Mouse (Mus musculus) layer of hippocampus, adult 9-10 months (tissue): Measurements from ENCODE around the gene 4930404N11Rik.

Source experiments
- DNase-seq: peaks from one replicate; pipeline ENCODE4 v3.0.0; 2022; ENCODE audit warnings: low spot score

Gene 4930404N11Rik

DNA sequence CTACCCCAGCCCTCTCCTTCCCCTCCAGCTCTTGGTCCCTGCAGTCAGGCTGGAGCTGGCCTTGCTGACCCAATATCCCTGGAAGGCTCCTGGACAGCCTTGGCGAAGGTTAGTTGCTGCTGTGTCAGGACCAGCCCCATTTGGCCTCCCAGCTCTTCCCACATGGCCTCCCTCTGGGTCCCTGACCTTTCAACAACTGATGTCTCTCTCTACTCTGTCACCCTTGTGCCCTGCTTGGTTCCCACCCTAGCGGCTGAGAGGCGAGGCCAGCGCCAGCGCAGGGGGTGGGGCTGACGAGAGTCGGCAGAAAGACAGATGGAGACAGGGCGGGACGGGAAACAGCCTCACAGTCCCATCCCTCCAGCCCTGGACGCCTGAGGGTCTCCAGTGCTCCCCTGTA, 37.2 kb downstream of the 4930404N11Rik start, which contains the start of gene Tbxa2r:
TSS of gene Tbxa2r (plus strand) at position 346 of the 400 bp plus-strand sequence.
- DNase-seq: no peak

DNA sequence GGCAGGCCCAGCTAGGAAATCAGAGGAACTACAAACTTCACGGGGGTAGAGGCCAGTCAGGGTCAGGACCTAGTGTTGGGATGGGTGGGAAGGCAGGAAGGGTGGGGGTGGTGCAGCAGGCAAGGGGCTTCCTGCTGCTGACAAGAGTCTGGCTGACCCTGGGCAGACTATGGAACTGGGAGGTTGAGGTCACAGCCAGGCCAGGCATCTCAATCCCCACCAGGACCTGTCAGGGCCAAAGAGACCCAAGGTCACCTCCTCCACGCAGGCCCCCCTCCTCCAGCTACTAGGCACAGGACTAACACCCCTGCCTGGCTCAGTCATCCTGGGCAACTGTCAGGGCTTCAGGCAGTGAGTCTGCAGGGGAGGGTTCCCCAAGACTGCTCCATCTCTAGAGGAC, 37.7 kb downstream of the 4930404N11Rik start:
- DNase-seq: no peak

DNA sequence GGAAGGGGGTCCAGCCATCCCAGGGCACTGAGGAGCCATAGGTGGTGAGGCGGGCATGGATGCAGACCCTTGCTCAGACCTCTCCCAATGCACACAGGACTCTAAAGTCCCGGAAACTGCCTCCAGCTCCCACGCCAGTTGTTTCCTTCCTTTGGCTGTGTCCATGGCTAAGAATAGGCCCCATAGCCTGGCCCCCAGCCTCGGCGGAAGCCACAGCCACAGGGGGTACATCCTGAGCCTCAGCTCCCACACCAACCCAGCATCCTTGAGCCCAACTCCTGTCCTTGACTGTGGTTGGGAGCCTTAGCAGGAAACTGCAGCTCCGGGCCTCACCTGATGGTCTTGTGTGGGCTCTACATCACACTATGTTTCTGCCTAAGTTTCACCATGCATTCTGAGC, 38.8 kb downstream of the 4930404N11Rik start:
- DNase-seq: no peak

DNA sequence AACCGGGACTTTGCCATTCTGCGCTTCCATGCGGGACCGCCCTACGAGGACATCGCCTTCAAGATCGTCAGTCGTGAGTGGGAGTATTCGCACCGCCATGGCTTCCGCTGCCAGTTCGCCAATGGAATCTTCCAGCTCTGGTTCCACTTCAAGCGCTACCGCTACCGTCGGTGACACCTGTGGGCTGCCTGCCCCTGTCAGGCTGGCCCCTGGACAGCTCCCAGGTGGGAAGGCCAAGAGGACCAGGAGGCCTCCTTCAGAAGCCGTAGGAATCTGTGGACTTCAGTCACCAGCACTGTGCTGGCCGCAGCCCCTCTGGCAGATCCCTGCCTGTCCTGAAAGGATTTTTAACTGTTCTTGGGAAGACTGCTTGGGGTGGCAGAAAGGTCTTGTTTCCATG, 39.8 kb downstream of the 4930404N11Rik start:
- DNase-seq: no peak

DNA sequence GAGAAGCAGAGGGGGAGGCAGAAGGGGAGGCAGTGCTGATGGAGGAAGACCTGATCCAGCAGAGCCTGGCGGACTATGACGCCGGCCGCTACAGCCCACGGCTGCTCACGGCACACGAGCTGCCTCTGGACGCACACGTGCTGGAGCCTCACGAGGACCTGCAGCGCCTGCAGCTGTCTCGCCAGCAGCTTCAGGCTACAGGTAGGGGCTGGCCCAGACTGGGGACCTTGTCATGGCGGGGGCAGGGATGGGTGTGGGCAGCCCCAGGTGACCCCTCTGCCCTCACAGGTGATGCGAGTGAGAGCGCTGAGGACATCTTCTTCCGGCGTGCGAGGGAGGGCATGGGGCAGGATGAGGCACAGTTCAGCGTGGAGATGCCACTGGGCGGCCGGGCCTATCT, 40.4 kb downstream of the 4930404N11Rik start:
- no peak for DNase-seq

DNA sequence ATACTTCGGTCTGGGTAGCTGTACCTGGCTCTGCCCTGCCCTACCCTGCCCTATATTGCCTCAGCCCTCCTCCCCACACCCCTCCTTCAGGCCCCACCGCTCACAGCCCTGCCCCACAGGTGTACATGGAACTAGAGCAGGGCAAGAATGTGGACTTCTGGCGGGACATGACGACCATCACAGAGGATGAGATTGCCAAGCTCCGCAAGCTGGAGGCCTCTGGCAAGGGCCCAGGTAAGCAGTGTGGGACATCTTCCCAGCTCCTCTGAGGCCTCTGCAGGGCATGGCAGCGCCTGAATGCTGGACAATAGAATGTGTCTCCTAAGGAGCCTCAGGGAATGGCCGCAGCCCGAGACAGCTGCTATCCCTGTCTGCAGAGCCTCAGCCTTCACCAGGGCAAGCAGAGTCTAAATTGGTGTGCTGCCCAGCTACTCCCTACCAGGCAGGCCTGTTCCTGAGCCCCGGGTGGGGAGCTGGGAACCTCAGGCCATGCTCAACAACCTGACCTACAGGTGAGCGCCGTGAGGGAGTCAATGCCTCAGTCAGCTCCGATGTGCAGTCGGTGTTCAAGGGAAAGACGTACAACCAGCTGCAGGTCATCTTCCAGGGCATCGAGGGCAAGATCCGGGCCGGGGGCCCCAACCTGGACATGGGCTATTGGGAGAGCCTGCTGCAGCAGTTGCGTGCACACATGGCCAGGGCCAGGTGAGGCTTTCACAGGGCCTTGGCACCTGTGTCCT, 41.7 kb downstream of the 4930404N11Rik start:
- no peak for DNase-seq

DNA sequence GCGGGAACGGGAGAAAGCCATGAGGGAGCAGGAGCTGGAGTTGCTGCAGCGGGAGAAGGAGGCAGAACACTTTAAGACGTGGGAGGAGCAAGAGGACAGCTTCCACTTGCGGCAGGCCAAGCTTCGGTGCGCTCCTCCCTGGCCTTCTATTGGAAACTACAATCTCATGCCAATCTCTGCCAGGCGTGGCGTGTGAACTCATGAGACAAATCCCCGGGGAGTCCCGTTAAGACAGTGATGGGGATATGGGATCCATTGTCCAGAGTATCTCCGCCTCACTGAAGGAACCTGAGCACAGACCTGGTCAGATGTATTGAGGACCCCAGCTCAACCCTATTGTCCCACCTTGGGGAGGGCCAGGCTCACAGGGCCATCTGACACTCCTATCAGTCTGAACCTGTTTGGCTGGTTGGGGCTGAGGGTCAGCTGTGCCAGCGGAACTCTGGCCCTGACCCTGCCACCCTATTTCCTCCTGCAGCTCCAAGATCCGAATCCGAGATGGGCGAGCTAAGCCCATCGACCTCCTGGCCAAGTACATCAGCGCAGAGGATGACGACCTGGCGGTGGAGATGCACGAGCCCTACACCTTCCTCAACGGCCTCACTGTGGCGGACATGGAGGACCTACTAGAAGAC, 42.4 kb downstream of the 4930404N11Rik start:
- DNase-seq: no peak

DNA sequence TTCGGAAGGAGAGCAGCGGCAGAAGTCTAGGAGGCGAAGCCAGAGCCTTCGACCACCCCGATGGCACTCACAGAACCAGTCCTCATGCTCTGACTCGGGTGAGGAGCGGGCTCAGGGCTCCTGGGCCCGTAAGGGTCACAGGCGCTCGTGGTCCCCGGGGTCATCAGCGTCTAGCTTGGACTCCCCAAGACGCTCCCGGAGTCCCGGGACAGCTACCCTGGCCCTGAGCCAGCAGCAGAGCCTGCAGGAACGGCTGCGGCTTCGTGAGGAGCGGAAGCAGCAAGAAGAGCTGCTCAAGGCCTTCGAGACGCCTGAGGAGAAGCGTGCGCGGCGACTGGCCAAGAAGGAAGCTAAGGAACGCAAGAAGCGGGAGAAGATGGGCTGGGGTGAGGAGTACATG, 43.2 kb downstream of the 4930404N11Rik start:
- DNase-seq: no peak

DNA sequence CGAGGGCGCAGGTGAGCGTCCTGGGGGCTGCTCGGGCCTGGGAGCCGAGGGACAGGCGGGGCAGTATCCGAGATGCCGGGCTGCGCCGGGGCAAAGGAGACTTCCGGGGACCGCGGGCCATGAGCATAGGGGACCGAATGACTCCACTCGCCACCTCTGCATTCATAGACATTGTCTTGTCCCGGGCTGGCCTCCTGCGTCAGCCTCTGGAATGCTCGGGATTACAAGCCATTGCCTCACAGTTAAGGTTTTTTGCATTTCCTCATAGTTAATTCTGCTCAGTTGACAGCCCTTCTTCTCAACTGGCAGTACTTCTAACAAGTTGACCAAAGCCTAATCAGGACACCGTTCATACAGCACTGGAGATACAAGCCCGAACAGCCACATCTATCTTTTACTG, 44.2 kb downstream of the 4930404N11Rik start:
- no peak for DNase-seq

DNA sequence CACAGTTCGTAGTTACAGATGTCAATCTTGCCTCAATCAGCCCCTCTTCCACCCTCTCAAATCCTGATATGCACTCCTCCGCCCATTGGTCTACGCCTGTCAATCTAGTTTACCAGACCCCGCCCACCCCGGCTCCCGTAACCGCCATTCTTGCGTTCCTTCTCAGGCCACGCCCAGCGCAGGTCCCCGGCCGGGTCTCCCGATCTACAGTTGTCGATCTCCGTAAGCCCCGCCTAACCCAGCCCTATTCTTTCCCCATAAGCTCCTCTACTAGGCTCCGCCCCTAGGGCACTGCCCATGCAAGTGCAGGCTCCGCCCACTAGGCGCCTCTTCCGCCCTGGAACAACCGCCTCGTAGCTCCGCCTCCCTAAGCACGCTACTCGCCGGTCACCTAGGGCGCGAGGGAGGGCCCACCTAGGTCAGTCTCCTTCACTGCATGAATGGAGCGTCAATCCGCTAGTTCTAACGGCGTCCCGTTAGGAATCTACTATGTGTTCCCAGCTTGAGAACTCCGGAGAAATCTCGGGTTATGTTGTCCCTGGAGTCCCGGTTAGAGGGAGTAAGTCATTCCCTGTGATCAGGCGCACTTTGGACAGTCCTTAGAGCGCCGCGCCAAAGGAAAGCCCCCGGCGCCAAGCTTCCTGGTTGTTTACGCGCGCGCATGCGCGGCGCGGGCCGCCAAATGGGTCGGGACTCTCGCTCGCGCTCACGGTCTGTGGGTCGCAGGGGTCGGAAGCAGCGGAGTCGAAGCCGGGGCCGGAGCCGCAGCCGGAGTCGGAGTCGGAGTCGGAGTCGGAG, 44.9 kb downstream of the 4930404N11Rik start, which contains the start of gene Cactin:
TSS of gene Cactin (plus strand) at position 554 of the 798 bp plus-strand sequence.
- DNase-seq: peak; percentile 98

DNA sequence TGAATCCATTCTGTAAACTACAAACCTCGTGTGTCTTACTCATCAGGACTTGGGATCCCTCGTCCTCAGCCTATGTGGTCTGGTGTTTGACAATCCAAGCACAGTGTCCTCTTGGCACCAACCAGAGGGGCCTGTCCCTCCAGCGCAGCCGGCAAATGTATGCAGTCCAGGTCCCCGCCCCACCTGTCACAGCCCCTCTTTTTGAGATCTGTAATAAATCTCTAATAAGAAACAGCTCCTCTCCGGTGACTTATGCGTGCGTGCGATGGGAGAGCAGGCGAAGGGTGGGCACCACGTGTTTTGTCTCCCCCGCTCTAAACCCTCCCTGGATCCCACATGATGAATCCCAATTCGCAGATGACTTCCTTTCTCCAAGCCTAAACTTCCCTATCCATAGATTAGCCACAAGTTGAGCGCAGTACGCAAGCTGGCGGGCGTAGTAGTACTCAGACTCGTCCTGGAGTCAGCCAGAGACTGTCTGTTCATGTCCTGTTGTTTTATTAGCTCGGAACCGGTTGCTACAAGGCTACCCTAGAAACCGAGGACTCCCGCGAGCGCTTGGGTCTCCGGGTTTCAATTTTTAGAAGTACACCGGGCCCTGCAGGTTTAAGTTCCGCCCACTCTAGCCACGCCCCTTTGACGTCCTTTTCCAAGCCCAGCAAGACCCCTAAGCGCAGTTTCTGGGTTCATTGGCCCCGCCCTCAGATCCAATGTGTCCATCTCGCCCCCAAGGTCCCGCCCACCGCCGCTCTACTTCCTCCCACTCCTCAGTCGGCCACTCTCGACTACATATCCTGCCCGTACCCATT, 45.7 kb downstream of the 4930404N11Rik start:
- DNase-seq: no peak

DNA sequence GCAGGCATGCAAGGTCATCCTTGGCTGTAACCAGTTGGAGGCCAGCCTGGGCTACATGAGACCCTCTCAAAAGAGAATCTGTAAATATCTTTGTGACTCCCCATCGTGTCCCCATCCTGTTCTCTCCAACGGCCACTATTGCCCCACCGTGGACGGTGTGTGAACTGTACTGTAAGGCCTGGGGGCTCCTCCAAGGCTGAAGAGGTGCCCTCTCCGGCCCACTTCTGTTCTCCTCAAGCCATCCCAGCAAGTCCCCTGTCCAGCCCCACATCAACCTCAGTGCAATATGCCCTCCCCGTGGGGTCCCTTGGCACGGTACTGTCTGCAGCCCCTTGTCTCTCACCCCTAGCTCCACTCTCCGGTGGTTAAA, 46.3 kb downstream of the 4930404N11Rik start:
- DNase-seq: no peak

DNA sequence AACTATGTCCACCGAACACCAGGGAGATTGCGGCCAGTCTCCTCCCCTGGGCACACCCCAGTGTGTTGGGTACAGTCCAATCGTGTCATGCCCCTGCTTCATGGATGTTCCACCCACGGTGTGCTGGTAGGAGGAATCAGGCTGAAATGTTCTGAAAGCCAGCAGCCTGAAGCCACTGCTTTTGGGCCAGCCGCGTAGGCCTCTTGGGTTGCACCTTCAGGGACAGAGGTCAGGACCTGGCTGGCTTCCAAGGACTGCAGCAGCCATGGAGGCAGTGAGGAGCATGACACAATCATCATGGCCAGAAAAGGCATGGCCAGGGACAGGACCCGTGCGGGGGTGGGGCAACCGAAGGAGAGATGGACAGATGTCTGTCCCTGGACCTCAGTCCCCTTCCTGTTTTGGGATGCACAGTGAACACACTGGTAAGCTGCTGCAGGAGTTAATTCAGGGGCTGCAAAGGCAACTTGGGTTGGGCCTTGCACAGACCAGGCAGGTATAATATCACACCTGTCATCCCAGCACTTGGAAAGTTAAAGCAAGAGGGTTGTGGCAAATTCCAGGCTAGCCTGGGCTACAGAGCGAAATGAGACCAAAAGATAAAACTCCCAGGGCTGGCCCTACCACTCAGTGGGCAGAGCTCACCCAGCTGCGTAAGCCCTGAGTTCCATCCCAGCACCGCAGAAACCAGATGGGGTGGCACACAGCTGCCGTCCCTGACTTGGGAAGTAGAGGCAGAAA, 46.9 kb downstream of the 4930404N11Rik start:
- DNase-seq: no peak

DNA sequence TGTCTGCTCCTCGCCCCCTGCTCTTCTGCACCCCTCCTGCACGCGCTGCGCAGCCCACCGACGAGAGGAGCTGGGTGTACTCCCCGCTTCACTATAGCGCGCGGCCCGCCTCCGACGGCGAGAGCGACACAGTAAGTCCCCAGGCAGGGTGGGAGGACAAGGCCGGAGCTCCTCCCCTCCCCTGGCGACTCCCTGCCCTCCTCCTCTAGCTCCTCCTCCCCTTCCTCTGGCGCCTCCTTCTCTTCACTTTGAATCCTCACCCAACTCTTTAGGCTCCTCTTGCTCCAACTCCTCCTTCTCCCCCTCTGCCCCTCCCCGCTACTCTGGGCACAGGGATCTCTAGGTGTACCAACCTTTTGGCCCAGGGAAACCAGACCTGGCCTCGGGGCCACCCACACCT, 48.3 kb downstream of the 4930404N11Rik start:
- DNase-seq: no peak

DNA sequence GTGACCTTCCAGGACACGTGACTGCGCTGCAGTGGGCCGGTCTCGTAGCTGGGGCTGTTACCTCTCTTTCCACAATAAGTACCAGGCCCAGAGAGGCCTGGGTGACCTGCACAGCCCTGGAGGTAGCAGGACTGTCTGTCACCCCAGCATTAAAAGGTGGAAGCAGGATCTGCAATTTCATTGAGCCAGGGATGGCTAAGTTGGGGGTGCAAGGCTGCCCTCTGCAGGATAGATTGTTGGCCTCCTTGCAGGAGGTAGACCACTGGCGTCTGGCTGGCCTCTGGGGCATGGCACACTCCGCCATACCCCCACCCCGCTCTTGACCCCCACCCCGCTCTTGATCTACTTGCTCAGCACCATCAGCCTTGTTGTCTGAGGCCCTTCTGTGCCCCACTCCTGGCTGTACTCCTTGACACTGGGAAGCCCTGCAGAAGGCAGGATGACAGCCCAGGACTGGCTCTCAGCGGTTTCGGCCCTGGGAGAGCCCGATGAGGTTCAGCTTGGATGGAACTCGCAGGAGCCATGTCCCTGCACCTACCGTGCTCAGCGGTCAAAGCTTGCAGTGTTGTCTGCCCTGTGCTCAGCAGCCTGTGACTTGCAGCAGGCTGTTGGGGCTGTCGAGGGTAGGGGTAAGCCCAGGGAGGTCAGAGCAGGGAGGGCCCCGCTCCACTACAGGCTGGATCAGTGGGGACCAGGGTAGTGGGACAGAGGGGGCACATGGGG, 49.1 kb downstream of the 4930404N11Rik start:
- DNase-seq: no peak

DNA sequence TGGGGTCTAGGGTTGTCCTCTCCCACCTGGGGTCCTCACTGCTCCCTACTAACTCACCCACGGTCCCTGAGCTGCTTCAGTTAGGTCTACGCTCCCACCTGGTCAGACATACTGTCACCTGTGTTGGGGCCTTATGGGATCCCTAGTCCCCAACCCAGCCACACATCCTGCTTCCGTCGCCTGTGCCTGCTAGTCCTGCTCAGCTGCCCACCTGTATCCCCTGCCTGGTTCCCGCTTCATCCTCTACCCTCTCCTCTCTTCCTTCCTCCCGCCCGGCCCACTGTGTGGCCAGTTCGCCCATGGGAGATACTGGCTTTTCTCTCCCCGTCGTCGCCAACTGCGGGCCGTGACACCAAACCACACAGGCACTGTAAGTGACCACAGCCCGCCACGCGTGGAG, 50.0 kb downstream of the 4930404N11Rik start:
- no peak for DNase-seq

DNA sequence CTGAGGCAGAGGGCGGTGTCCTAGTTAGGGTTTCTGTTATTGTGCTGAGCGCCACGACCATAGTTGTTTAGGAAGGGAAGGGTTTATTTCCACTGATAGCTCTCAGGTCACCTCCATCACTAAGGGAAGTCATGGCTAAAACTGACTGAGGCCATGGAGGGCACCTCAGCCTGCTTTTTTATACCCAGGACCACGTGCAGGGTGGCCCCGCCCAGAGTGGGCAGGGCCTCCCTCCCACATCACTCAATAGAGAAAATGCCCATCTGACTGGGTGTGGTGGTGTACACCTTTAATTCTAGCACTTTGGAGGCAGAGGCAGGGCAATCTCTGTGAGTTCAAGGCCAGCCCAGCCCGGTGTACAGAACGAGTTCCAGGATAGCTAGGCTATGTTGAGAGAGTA, 51.4 kb downstream of the 4930404N11Rik start:
- no peak for DNase-seq

DNA sequence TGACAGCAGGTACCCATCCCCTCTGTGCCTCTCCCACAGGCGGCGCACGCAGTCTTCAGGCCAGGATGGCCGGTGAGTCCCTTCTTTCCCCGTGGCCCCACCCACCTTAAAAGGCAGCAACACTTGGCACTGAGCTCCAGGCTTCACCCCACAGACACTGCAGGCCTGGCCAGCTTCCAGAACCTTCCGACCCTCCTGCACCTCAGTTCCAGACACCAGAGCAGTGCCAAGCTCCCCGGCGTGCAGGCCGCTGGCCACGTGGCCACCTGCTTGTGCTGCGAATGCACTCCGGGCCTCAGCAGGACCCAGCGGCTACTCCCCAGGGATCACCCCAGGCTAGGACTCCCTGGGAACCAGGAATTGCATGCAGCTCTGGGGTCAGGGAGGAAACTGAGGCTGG, 52.0 kb downstream of the 4930404N11Rik start:
- no peak for DNase-seq
